Mouse (Mus musculus) adrenal gland, adult 2 months (tissue): Measurements from ENCODE around the gene Tfcp2l1. TPM values are rescaled to one million over a fixed set of nuclear protein-coding genes. Genes with fewer than 3 reads are reported as not detected.

Experiments
- polyA plus RNA-seq: library from polyadenylated mRNA; depleted of rRNA; stranded (reverse); fragments of >200 nt; gene quantifications from 2 replicates; pipeline ENCODE4 v1.2.3, GENCODE M21; 2012; rRNA removed
- total RNA-seq, 2 experiments: library from RNA; stranded (reverse); gene quantifications; 2 replicates each; pipeline ENCODE4 v1.2.3; 2021

Tfcp2l1 gene
- total and polyA plus RNA-seq, 3 experiments: 0.28 to 1.2 (median 0.46) TPM

Other genes starting within 250 kb of the Tfcp2l1 start
- gene Clasp1, start 238.9 kb upstream of the Tfcp2l1 start, total RNA-seq: 10 to 100 TPM; 36.0 to 42.9 TPM
- gene Clasp1, start 238.9 kb upstream of the Tfcp2l1 start, polyA plus RNA-seq: 13.1 and 14.9 TPM in 2 replicates